Mouse (Mus musculus) adrenal gland, postnatal 14 days (tissue): ENCODE results near the gene Ppard. TPM values are rescaled to one million over a fixed set of nuclear protein-coding genes. Genes with fewer than 3 reads are reported as not detected.
"Not testable (repeated sequence)": the region's sequence is repeated elsewhere in the genome, so short reads cannot be mapped to it uniquely, and the experiment has no call there.

Experiments
- DNase-seq: peaks from one replicate; pipeline ENCODE4 v3.0.0; 2021; ENCODE audit warnings: mixed read lengths
- total RNA-seq: library from RNA; stranded (reverse); gene quantifications from 2 replicates; pipeline ENCODE4 v1.2.3, GENCODE M21; 2021

Gene Ppard
- total RNA-seq, 1 experiment from 2014 or later = 36.1 TPM

DNA sequence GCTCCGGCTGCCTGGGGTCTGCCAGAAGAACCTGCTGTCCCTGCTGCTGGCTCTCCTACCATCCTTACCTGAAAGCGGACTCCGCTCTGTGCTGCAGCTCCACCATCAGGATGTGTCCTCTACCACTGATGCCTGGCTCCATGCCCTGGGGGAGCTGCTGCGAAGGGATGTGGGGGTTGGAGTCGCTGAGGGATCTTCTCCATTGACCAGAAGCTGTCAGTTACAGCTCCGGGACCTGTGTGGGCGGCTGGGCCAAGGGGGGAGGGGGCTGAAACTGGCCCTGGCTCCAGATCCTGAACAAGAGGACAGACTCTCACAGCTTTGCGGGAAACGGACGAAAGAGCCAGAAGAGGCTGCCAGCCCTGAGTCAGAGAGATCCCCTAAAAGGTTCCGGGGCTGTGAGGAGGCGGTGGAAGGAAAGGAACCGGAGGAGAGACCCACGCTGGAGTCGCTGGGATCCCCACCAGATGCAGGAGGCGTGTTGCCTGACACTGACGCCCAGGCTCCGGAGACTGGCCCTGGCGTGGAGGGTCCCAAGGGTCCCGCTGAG, 83.2 kb downstream of the Ppard start:
- no peak for DNase-seq

DNA sequence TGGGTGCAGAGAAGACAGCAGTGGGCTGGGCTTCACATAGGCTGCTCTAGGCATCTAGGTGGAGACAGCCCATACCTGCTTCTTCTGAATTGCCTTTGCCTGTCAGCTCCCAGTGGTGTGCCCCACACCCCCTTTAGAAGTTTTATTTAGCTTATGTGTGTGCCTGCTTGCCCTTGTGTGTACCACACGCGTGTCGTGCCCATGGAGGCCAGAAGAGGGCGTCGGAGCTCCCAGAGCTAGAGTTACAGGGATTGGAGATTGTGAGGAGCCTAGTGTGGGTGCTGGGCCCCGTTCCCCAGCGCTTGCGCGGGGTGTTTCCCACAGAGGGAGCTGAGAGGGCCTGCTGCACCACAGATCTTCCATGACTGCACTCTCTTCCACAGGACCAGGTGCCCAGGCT, 84.0 kb downstream of the Ppard start:
- DNase-seq = no peak

DNA sequence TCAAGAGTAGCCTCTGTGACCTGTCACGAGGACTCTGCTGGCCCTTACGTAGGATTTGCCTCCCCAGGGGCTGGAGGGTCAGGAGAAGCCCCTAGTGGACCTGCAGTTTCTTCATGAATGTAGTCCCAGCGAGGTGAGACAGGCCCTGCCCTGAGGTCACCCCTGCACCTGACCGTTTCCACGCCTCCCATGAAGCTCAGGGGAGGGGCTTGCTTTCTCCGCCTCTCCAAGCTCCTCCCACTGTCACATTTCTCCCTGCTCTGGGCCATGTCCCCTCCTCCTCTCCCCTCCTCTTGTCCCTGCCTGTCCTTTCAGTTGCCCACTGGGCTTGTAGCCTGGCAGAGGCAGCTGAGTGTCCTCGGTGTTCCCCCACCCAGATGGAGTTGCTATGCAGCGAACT, 84.6 kb downstream of the Ppard start:
- DNase-seq = no peak

GRCm38 (mm10) chr17:28317725-28318124, 85.2 kb downstream of the Ppard start:
- no peak for DNase-seq

- no peak for DNase-seq
These were observed 89.2 kb downstream of the Ppard start for GRCm38 (mm10) chr17:28321700-28322099.

DNA sequence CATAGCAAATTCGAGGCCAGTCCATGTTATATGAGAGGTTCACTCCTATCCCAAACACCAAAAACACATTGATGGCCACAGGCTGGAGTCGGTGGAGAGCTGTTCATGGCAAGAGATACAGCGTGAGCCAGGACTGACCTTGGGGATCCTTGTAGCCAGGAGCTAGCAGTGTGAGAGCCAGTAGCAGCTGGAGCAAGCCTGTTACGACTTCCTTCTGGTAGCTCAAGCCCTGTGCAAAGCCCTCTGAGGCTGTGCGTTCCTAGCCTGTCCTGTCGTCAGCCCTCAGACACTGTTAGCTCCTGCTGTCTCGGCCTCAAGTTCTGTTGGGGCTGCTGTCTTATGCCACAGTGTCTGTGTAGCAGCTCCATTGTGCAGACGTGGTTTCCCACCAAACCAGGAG, 91.3 kb downstream of the Ppard start:
- peak; percentile 48 for DNase-seq

DNA sequence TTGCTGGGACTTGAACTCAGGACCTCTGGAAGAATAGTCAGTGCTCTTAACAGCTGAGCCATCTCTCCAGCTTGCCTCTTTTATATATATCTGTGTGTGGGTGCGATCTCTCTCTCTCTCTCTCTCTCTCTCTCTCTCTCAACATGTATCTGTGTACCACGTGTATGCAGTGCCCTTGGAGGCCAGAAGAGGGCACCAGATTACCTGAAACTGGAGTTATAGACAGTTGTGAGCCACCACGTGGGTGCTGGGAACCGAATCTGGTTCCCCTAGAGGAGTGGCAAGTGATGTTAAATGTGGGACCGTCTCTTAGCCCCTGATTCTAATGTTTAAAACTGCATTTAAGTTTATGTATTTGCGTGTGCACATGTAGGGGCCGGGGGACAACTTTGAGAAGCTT, 91.9 kb downstream of the Ppard start:
- DNase-seq = not testable (repeated sequence)

DNA sequence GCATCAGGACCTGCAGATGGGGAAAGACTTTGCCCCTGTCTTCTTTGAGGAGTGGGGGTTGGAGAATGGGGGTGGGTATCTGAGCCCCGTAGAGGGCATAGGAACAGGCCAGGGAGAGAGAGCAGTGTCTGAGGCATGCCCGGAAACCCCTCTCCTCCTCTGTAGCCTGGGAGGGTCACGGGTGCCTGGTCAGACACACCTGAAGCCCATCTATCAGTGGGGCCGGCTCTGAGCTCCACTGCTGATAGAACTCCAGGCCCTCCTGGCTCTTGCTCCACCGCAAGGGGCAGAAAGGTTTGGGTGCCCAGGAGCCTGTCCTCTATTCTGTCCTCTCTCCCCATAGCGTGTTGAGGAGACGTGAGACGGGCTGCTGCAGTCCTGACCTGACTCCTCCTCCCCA, 93.3 kb downstream of the Ppard start:
- DNase-seq = no peak

DNA sequence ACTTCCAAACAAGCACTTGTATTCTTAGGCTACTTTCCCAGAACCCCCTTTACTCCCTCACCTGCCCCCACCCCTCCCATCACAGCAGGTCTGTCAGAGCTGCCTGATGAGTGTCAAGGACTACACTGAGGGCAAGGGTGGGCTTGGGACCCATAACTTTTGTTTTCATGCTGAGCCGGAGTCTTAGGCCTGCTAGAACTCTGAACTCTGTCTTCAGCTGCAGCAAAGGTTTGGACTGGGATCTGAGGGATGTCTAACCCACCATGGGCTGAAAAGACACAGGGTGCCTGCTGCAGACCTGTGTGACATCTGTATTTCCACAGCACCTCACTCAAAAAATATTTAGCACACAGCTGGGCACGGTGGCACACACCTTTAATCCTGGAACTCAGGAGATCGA, 94.5 kb downstream of the Ppard start:
- no peak for DNase-seq

GRCm38 (mm10) chr17:28327673-28328325, 95.3 kb downstream of the Ppard start:
- peak; percentile 70 for DNase-seq

GRCm38 (mm10) chr17:28328366-28328928, 95.9 kb downstream of the Ppard start, which contains the start of gene Rpl10a:
TSS of gene Rpl10a (plus strand) at chr17:28328471.
- peak; percentile 98 for DNase-seq

GRCm38 (mm10) chr17:28328946-28329345, 96.4 kb downstream of the Ppard start:
- no peak for DNase-seq

GRCm38 (mm10) chr17:28329503-28330231, 97.2 kb downstream of the Ppard start:
- no peak for DNase-seq

DNA sequence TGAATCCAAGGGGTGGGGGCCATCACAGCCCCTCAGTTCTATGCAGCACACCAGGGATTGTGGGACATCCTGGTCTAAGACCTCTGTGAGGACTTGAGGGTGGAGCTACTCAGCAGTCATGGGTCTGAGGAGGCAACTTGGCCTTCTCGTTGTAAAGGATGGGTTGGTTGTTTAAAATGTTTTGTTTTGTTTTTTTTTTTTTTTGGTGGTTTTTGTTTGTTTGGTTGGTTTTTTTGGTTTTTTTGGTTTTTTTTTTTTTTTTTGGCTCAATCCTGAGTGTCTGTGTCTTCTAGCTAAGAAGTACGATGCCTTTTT, 97.7 kb downstream of the Ppard start:
- DNase-seq = no peak

GRCm38 (mm10) chr17:28330590-28330989, 98.1 kb downstream of the Ppard start:
- not testable (repeated sequence) for DNase-seq

- no peak for DNase-seq
These were observed 99.0 kb downstream of the Ppard start for GRCm38 (mm10) chr17:28331241-28332112.

- DNase-seq = no peak
These were observed 99.8 kb downstream of the Ppard start for GRCm38 (mm10) chr17:28332113-28332914.

GRCm38 (mm10) chr17:28332915-28333546, 100.5 kb downstream of the Ppard start:
- DNase-seq = no peak

DNA sequence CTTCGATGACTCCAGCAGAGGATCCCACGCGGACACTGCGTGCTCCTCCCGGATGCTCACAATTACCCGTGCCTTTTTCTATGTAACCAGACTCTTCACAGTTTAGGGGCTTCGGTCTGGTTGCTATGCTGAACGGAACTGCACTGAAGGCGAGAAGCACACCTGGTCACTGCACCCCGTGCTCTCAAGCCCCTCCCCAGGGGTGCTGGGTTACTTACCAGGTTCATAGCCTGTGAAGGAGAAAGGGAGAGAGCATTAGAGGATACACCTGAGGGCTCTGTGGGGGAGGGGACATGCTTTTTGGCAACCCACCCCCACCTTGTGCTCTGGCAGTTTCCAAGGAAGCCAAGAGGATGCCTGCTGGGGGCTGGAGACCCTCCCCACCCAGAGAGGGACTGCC, 102.8 kb downstream of the Ppard start:
- DNase-seq = no peak

- DNase-seq = no peak
These were observed 105.0 kb downstream of the Ppard start for GRCm38 (mm10) chr17:28337547-28337946.

DNA sequence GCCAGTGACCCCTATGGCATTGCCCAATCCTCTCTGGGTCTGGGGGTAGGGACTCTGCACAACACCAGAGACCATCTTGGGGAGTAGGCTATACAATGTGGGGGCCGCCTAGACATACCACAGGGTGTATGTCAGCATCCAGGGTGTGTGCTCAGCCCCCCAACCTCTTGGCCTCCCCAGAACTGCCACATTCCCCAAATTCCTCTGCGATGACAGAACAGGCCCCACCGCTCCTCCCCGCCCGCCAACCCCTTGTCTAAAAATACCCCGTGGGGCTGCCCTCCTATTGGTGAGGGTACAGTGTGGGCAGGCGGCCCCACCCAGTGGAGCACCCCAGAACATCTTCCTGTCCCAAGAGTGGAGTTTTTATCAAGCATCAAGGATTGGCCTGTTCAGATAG, 108.1 kb downstream of the Ppard start:
- no peak for DNase-seq
